Mouse (Mus musculus): ENCODE measurements around the gene Lcat.
"Not testable (repeated sequence)": the region's sequence is repeated elsewhere in the genome, so short reads cannot be mapped to it uniquely, and the experiment has no call there.

- not testable (repeated sequence) for TF ChIP-seq CTCF, EP300 (IDR thresholded peaks at IDR 0.05)
Measured at GRCm38 (mm10) chr8:105983406-105983805, 40.2 kb upstream of the Lcat start.

Data from lung, postnatal 0 days (tissue).